Mouse (Mus musculus) CH12.LX (cell line): ENCODE data around the gene Ccdc97. TPM values are rescaled to one million over a fixed set of nuclear protein-coding genes. Genes with fewer than 3 reads are reported as not detected.

Source experiments
- DNase-seq: peaks from one replicate; pipeline ENCODE4 v3.0.0-alpha.2; 2013; ENCODE audit errors: extremely low read depth
- H3K27ac ChIP-seq: 2 replicates; pipeline ENCODE4 v1.5.1; 2012; ENCODE audit warnings: low read depth, mild to moderate bottlenecking, control low read depth, moderate library complexity; ENCODE audit not compliant: insufficient read depth
- H3K27me3 ChIP-seq: replicated peaks from 2 replicates; pipeline ENCODE3; 2012; ENCODE audit warnings: inconsistent platforms
- H3K36me3 ChIP-seq, 2 experiments: replicated peaks in 1 of 2; 2 replicates each; pipeline versions ENCODE3 to v1.6.1; 2012; ENCODE audit warnings: inconsistent platforms in 1 of 2, low read length in 1 of 2, mild to moderate bottlenecking in 1 of 2, mixed read lengths in 1 of 2, moderate library complexity in 1 of 2; ENCODE audit not compliant: control insufficient read depth in 1 of 2, insufficient read depth in 1 of 2
- H3K4me1 ChIP-seq, 2 experiments: 2 replicates each; pipeline ENCODE4 v1.6.1; 2012; ENCODE audit warnings: inconsistent platforms in 1 of 2, moderate library complexity in 1 of 2; ENCODE audit not compliant: insufficient read depth in 2 of 2, control insufficient read depth in 1 of 2
- H3K4me2 ChIP-seq: 2 replicates; pipeline ENCODE4 v1.6.1; 2012; ENCODE audit warnings: low read depth, mild to moderate bottlenecking, control low read depth; ENCODE audit not compliant: poor library complexity, insufficient read depth, severe bottlenecking
- H3K4me3 ChIP-seq, 3 experiments: fragments of 150-350 bp in 1 of 3; sonication (generic) in 1 of 3; replicated peaks in 1 of 3; 2 replicates each; pipeline versions ENCODE3 to v1.5.1; 2011 to 2012; ENCODE audit warnings: low read depth in 2 of 3, low read length in 2 of 3, mild to moderate bottlenecking in 2 of 3, moderate library complexity in 2 of 3, control low read depth in 1 of 3, improper control_type of control experiment in 1 of 3, inconsistent platforms in 1 of 3, mixed read lengths in 1 of 3; ENCODE audit not compliant: poor library complexity in 1 of 3
- H3K79me2 ChIP-seq: replicated peaks from 2 replicates; pipeline ENCODE4 v1.6.1; 2012; ENCODE audit warnings: mild to moderate bottlenecking, moderate library complexity; ENCODE audit not compliant: control insufficient read depth, poor library complexity, insufficient read depth, severe bottlenecking; ENCODE audit errors: extremely low read depth
- H3K9ac ChIP-seq: 2 replicates; pipeline ENCODE4 v1.6.1; 2012; ENCODE audit warnings: low read depth, mild to moderate bottlenecking, control low read depth, moderate library complexity; ENCODE audit not compliant: insufficient read depth
- H3K9me3 ChIP-seq: replicated peaks from 2 replicates; pipeline ENCODE3; 2012; ENCODE audit warnings: low read length, inconsistent platforms, mixed read lengths
- BHLHE40 ChIP-seq: IDR thresholded peaks from 2 replicates; pipeline ENCODE4 v1.6.1; 2011; ENCODE audit warnings: mild to moderate bottlenecking, low read depth, low read length, improper control_type of control experiment
- CHD1 ChIP-seq: IDR thresholded peaks from 2 replicates; pipeline ENCODE4 v1.6.1; 2012; ENCODE audit warnings: low read depth, low read length, improper control_type of control experiment, inconsistent platforms
- CHD2 ChIP-seq: IDR thresholded peaks from 2 replicates; pipeline ENCODE4 v1.6.1; 2011; ENCODE audit warnings: low read length, improper control_type of control experiment
- CTCF ChIP-seq, 2 experiments: IDR thresholded peaks in 1 of 2; conservative IDR thresholded peaks in 1 of 2; 2 replicates each; pipeline ENCODE4 v1.5.1; 2011 to 2012; ENCODE audit warnings: low read depth in 2 of 2, low read length in 2 of 2, improper control_type of control experiment in 1 of 2, inconsistent platforms in 1 of 2, mild to moderate bottlenecking in 1 of 2, moderate library complexity in 1 of 2
- E2F4 ChIP-seq: IDR thresholded peaks from 2 replicates; pipeline ENCODE4 v1.6.1; 2011; ENCODE audit warnings: low read depth, low read length, improper control_type of control experiment; ENCODE audit not compliant: insufficient replicate concordance
- ELF1 ChIP-seq: IDR thresholded peaks from 2 replicates; pipeline ENCODE4 v1.6.1; 2014; ENCODE audit warnings: low read depth, mild to moderate bottlenecking, inconsistent platforms, low read length, improper control_type of control experiment
- EP300 ChIP-seq: IDR thresholded peaks from 2 replicates; pipeline ENCODE4 v1.6.1; 2011; ENCODE audit warnings: low read length, improper control_type of control experiment
- ETS1 ChIP-seq: conservative IDR thresholded peaks from 2 replicates; pipeline ENCODE4 v1.6.1; 2012; ENCODE audit warnings: low read depth, mild to moderate bottlenecking, inconsistent platforms, low read length, improper control_type of control experiment, moderate library complexity
- GABPA ChIP-seq: IDR thresholded peaks from 2 replicates; pipeline ENCODE4 v1.6.1; 2012; ENCODE audit warnings: low read depth, low read length, improper control_type of control experiment, inconsistent platforms; ENCODE audit not compliant: insufficient replicate concordance
- HCFC1 ChIP-seq: IDR thresholded peaks from 2 replicates; pipeline ENCODE4 v1.6.1; 2012; ENCODE audit warnings: low read depth, mild to moderate bottlenecking, inconsistent platforms, low read length, improper control_type of control experiment
- IRF4 ChIP-seq: IDR thresholded peaks from 2 replicates; pipeline ENCODE4 v1.6.1; 2014; ENCODE audit warnings: low read depth, mild to moderate bottlenecking, inconsistent platforms, low read length, improper control_type of control experiment
- JUN ChIP-seq: IDR thresholded peaks from 2 replicates; pipeline ENCODE4 v1.6.1; 2011; ENCODE audit warnings: low read depth, mild to moderate bottlenecking, low read length, improper control_type of control experiment, moderate library complexity; ENCODE audit not compliant: insufficient read depth
- JUND ChIP-seq: conservative IDR thresholded peaks from 2 replicates; pipeline ENCODE4 v1.6.1; 2011; ENCODE audit warnings: low read depth, low read length, improper control_type of control experiment
- KAT2A ChIP-seq: IDR thresholded peaks from 2 replicates; pipeline ENCODE4 v1.6.1; 2012; ENCODE audit warnings: low read length, improper control_type of control experiment, inconsistent platforms; ENCODE audit not compliant: insufficient replicate concordance
- MAFK ChIP-seq: IDR thresholded peaks from 2 replicates; pipeline ENCODE4 v1.6.1; 2011; ENCODE audit warnings: low read length, improper control_type of control experiment; ENCODE audit not compliant: insufficient replicate concordance
- MAX ChIP-seq: IDR thresholded peaks from 2 replicates; pipeline ENCODE4 v1.6.1; 2011; ENCODE audit warnings: low read length, improper control_type of control experiment
- MAZ ChIP-seq: IDR thresholded peaks from 2 replicates; pipeline ENCODE4 v1.6.1; 2012; ENCODE audit warnings: low read depth, mild to moderate bottlenecking, inconsistent platforms, low read length, improper control_type of control experiment, moderate library complexity
- MEF2A ChIP-seq: IDR thresholded peaks from 2 replicates; pipeline ENCODE4 v1.6.1; 2014; ENCODE audit warnings: low read depth, mild to moderate bottlenecking, inconsistent platforms, low read length, improper control_type of control experiment, borderline replicate concordance
- MXI1 ChIP-seq: IDR thresholded peaks from 2 replicates; pipeline ENCODE4 v1.6.1; 2011; ENCODE audit warnings: mild to moderate bottlenecking, low read depth, low read length, improper control_type of control experiment
- MYC ChIP-seq: IDR thresholded peaks from 2 replicates; pipeline ENCODE4 v1.6.1; 2011; ENCODE audit warnings: low read depth, mild to moderate bottlenecking, improper control_type of control experiment, low read length
- NELFE ChIP-seq: IDR thresholded peaks from 2 replicates; pipeline ENCODE4 v1.6.1; 2011; ENCODE audit warnings: low read depth, low read length, improper control_type of control experiment
- NRF1 ChIP-seq: IDR thresholded peaks from 2 replicates; pipeline ENCODE4 v1.6.1; 2014; ENCODE audit warnings: low read depth, mild to moderate bottlenecking, inconsistent platforms, low read length, improper control_type of control experiment, moderate library complexity
- PAX5 ChIP-seq: IDR thresholded peaks from 2 replicates; pipeline ENCODE4 v1.6.1; 2012; ENCODE audit warnings: low read length, inconsistent platforms, mixed read lengths
- POLR2A ChIP-seq: IDR thresholded peaks from 2 replicates; pipeline ENCODE4 v1.6.1; 2011; ENCODE audit warnings: low read depth, mild to moderate bottlenecking, improper control_type of control experiment, low read length
- POLR2AphosphoS2 ChIP-seq: IDR thresholded peaks from 2 replicates; pipeline ENCODE4 v1.6.1; 2011; ENCODE audit warnings: low read depth, low read length, improper control_type of control experiment
- RAD21 ChIP-seq: IDR thresholded peaks from 2 replicates; pipeline ENCODE4 v1.6.1; 2011; ENCODE audit warnings: low read depth, mild to moderate bottlenecking, low read length, improper control_type of control experiment, moderate library complexity
- RCOR1 ChIP-seq: conservative IDR thresholded peaks from 2 replicates; pipeline ENCODE4 v1.6.1; 2012; ENCODE audit warnings: low read depth, mild to moderate bottlenecking, inconsistent platforms, low read length, improper control_type of control experiment
- SIN3A ChIP-seq: IDR thresholded peaks from 2 replicates; pipeline ENCODE4 v1.6.1; 2012; ENCODE audit warnings: low read length, improper control_type of control experiment, inconsistent platforms
- SMC3 ChIP-seq: IDR thresholded peaks from 2 replicates; pipeline ENCODE4 v1.6.1; 2011; ENCODE audit warnings: low read depth, low read length, improper control_type of control experiment
- TBP ChIP-seq: conservative IDR thresholded peaks from 2 replicates; pipeline ENCODE4 v1.6.1; 2011; ENCODE audit warnings: low read depth, low read length, improper control_type of control experiment
- TCF12 ChIP-seq: IDR thresholded peaks from 2 replicates; pipeline ENCODE4 v1.6.1; 2014; ENCODE audit warnings: low read depth, mild to moderate bottlenecking, inconsistent platforms, low read length, improper control_type of control experiment
- UBTF ChIP-seq: IDR thresholded peaks from 2 replicates; pipeline ENCODE4 v1.6.1; 2012; ENCODE audit warnings: low read depth, mild to moderate bottlenecking, inconsistent platforms, low read length, improper control_type of control experiment, moderate library complexity
- USF1 ChIP-seq: IDR thresholded peaks from 2 replicates; pipeline ENCODE4 v1.6.1; 2014; ENCODE audit warnings: low read depth, mild to moderate bottlenecking, inconsistent platforms, low read length, improper control_type of control experiment
- USF2 ChIP-seq: conservative IDR thresholded peaks from 2 replicates; pipeline ENCODE4 v1.6.1; 2011; ENCODE audit warnings: low read depth, low read length, improper control_type of control experiment
- ZC3H11A ChIP-seq: IDR thresholded peaks from 2 replicates; pipeline ENCODE4 v1.6.1; 2012; ENCODE audit warnings: low read depth, mild to moderate bottlenecking, inconsistent platforms, low read length, improper control_type of control experiment
- ZKSCAN1 ChIP-seq: IDR thresholded peaks from 2 replicates; pipeline ENCODE4 v1.6.1; 2012; ENCODE audit warnings: low read depth, inconsistent platforms, low read length, improper control_type of control experiment, borderline replicate concordance
- ZMIZ1 ChIP-seq: IDR thresholded peaks from 2 replicates; pipeline ENCODE4 v1.6.1; 2012; ENCODE audit warnings: low read depth, mild to moderate bottlenecking, inconsistent platforms, low read length, improper control_type of control experiment
- ZNF384 ChIP-seq: IDR thresholded peaks from 2 replicates; pipeline ENCODE4 v1.6.1; 2012; ENCODE audit warnings: low read depth, low read length, improper control_type of control experiment, inconsistent platforms
- dilution Hi-C: fragments of 300-500 bp; cut with MboI; formaldehyde crosslinking; loops from 2 replicates; pipeline ENCODE4 v1.14.3; 2020; ENCODE audit warnings: low sequenced_read_pairs; ENCODE audit not compliant: extremely low pct_unique_long_range_greater_than_20kb, extremely low pct_ligation_motif_present
- in situ Hi-C: fragments of 300-500 bp; cut with MboI; formaldehyde crosslinking; loops from 3 replicates; pipeline ENCODE4 v1.14.3; 2019; ENCODE audit warnings: low sequenced_read_pairs, low pct_ligation_motif_present, low pct_unique_long_range_greater_than_20kb, mixed read lengths
- polyA plus RNA-seq: library from polyadenylated mRNA; unstranded; fragments of >175 nt; gene quantifications from 2 replicates; pipeline ENCODE4 v1.2.1, GENCODE M21; 2012; ENCODE audit warnings: low read depth; ENCODE audit not compliant: insufficient read length
- total RNA-seq, 2 experiments: library from RNA; depleted of rRNA; stranded (reverse); fragments of 300-350 nt in 1 of 2; fragments of >200 nt in 1 of 2; gene quantifications; 2 replicates each; pipeline ENCODE4 v1.2.3; 2012 to 2014

Ccdc97 gene
- total and polyA plus RNA-seq, 3 experiments, result 5.7 to 44.8 (median 14.1) TPM

- H3K9ac ChIP-seq, result peak overlapping the region; percentile 98
- peak overlapping the region; percentile 73 to 87 (median 83) for H3K4me3 ChIP-seq
- H3K79me2 ChIP-seq, result peaks cover 25% of the 10 kb centered on the region
- H3K4me2 ChIP-seq, result peak overlapping the region; percentile 55
- in situ Hi-C loops (no loop called here), dilution Hi-C loops (no loop called here)
- H3K36me3 ChIP-seq, result peaks cover 16 to 50% of the 10 kb centered on the region in 2 experiments
- peaks cover 11 to 34% of the 10 kb centered on the region in 2 experiments for H3K4me1 ChIP-seq
- no peaks in the 10 kb centered on the region for H3K27me3 ChIP-seq
- peak; percentile 93 for DNase-seq
- peak overlapping the region; percentile 64 for H3K27ac ChIP-seq
- TF ChIP-seq MAX (peak; percentile 88), ZNF384 (no peak), ELF1 (peak; percentile 68), BHLHE40 (peak; percentile 56), ETS1 (peak; percentile 21; the same call in 1 of the 2 replicates), KAT2A (no peak), MYC (peak; percentile 96), ZC3H11A (no peak), MAFK (no peak), POLR2A (peak; percentile 76), USF2 (no peak), NRF1 (peak; percentile 6; the same call in 1 of the 2 replicates), JUND (no peak), MEF2A (no peak; the same call in 1 of the 2 replicates), ZMIZ1 (no peak; the same call in 1 of the 2 replicates), SMC3 (no peak), JUN (no peak), POLR2AphosphoS2 (no peak), UBTF (no peak), IRF4 (peak; percentile 88), USF1 (peak; percentile 48), HCFC1 (peak; percentile 28), TBP (0 out of 2 replicates have a peak, but pooled peaks have one; percentile 48), EP300 (no peak; the same call in 1 of the 2 replicates), CHD2 (peak; percentile 41; the same call in 1 of the 2 replicates), NELFE (peak; percentile 58), GABPA (no peak), SIN3A (peak; percentile 59; the same call in 1 of the 2 replicates), ZKSCAN1 (no peak), CHD1 (no peak; the same call in 1 of the 2 replicates), RAD21 (no peak), PAX5 (no peak), MAZ (peak; percentile 65), E2F4 (peak; percentile 82; the same call in 1 of the 2 replicates), CTCF (conservative IDR thresholded peaks at IDR 0.05 in 1 of 2, IDR thresholded peaks at IDR 0.05 in 1 of 2; ENCODE audit: low read depth in 2 of 2, low read length in 2 of 2) (peak in 1 of 2 experiments; percentile 24; a peak in 2 of 4 replicates), TCF12 (no peak; the same call in 1 of the 2 replicates), RCOR1 (no peak), MXI1 (peak; percentile 80; the same call in 1 of the 2 replicates)
- H3K9me3 ChIP-seq, result no peaks in the 10 kb centered on the region
These were observed 29.9 kb downstream of the Ccdc97 start for GRCm38 (mm10) chr7:25688810-25689586.
